Mouse (Mus musculus) hindbrain, embryonic 16.5 days (tissue): Measurements from ENCODE around the gene Ampd3. TPM values are rescaled to one million over a fixed set of nuclear protein-coding genes. Genes with fewer than 3 reads are reported as not detected.

Experiments used
- ATAC-seq: fragments of 200-750 bp; cut with Nextera tagmentation; 2 replicates; pipeline ENCODE4 v1.8.0; 2017; ENCODE audit warnings: moderate TSS enrichment, moderate library complexity
- H3K27ac ChIP-seq: fragments of 300-500 bp; sonication (generic); 2 replicates; pipeline ENCODE4 v1.5.1; 2014; ENCODE audit warnings: low read depth, mild to moderate bottlenecking, control low read depth, low read length, moderate library complexity
- H3K27me3 ChIP-seq: fragments of 300-500 bp; sonication (generic); replicated peaks from 2 replicates; pipeline ENCODE4 v1.6.1; 2014; ENCODE audit warnings: low read length; ENCODE audit not compliant: control insufficient read depth, insufficient read depth
- H3K36me3 ChIP-seq: fragments of 300-500 bp; sonication (generic); 2 replicates; pipeline ENCODE4 v1.6.1; 2014; ENCODE audit warnings: mild to moderate bottlenecking, low read length, moderate library complexity, mixed read lengths; ENCODE audit not compliant: control insufficient read depth, insufficient read depth
- H3K4me1 ChIP-seq: fragments of 300-500 bp; sonication (generic); 2 replicates; pipeline ENCODE4 v1.6.1; 2014; ENCODE audit warnings: low read depth, low read length; ENCODE audit not compliant: control insufficient read depth, insufficient read depth
- H3K4me2 ChIP-seq: fragments of 300-500 bp; sonication (generic); 2 replicates; pipeline ENCODE4 v1.6.1; 2014; ENCODE audit warnings: mild to moderate bottlenecking, low read length, control low read depth, moderate library complexity
- H3K4me3 ChIP-seq: fragments of 300-500 bp; sonication (generic); 2 replicates; pipeline ENCODE4 v1.5.1; 2014; ENCODE audit warnings: mild to moderate bottlenecking, low read length, control low read depth, moderate library complexity
- H3K9ac ChIP-seq: fragments of 300-500 bp; sonication (generic); 2 replicates; pipeline ENCODE4 v1.6.1; 2014; ENCODE audit warnings: low read depth, mild to moderate bottlenecking, control low read depth, low read length, moderate library complexity
- H3K9me3 ChIP-seq: fragments of 300-500 bp; sonication (generic); 2 replicates; pipeline ENCODE4 v1.6.1; 2014; ENCODE audit warnings: mild to moderate bottlenecking, low read length, moderate library complexity; ENCODE audit not compliant: control insufficient read depth
- WGBS: fragments of 180-500 bp; shearing (Covaris S2); extraction: QIAGEN DNeasy Blood & Tissue Kit; methylation state at CpG from one replicate; pipeline ENCODE4 v1.1.7; 2014; 5-methylcytosine and 5-hydroxymethylcytosine counted together
- polyA plus RNA-seq: library from polyadenylated mRNA; unstranded; fragments of >200 nt; fragmentation: Nextera tagmentation; extraction: Ambion mirVana; gene quantifications from 2 replicates; pipeline ENCODE4 v1.2.1, GENCODE M21; 2015

The Ampd3 gene
- polyA plus RNA-seq, 1 experiment from 2014 or later: 14.3 TPM

DNA sequence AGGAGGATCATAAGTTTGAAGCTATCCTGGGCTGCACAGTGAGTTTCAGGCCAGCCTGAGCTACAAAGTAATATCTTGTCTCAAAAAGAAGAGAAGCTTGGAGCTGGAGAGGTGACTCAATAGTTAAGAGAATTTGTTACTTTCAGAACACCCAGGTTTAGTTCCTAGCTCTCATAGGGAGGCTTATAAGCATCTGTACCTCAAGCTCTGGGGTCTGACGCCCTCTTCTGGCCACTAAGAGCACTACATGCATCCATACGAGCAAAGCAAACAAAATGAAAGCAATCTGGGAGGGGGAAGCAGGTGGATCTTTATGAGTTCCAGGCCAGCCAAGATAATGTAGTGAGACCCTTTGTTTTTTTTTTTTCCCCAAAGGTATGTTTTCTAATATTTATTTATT lies 31.1 kb upstream of the Ampd3 start:
- Histone ChIP-seq H3K36me3 (no peaks in the 10 kb centered on the region), H3K9me3 (no peaks in the 10 kb centered on the region), H3K4me1 (peaks cover 13% of the 10 kb centered on the region), H3K4me3 (no peak overlapping the region), H3K9ac (no peak overlapping the region), H3K4me2 (no peak overlapping the region), H3K27me3 (no peaks in the 10 kb centered on the region), H3K27ac (no peak overlapping the region)
- ATAC-seq: no peak
- WGBS: 49% methylated on average over 2 of the region's 2 CpGs

DNA sequence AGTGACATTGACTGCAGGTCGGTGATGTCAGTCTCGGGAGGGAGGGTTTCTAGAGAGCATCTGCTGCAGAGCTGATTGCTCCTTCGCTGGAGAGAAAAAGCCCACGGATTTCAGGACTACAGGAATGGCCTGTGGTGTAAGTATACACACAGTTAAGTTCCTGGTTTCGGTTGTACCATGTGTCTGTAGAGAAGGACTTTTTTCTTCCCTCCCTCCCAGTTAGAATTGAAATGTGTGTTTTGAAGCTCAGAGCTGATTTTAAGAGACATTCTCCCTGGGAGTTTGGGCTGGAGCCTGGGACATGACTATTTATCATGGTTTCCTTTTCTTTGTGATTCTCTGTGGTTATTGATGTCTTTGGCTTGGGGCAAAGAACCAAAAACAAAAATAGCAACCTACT lies 28.2 kb upstream of the Ampd3 start:
- no peak overlapping the region for H3K4me3 ChIP-seq
- no peak; the same call in none of the 2 replicates for ATAC-seq
- no peak overlapping the region for H3K4me2 ChIP-seq
- no peaks in the 10 kb centered on the region for H3K9me3 ChIP-seq
- H3K4me1 ChIP-seq: peaks cover 13% of the 10 kb centered on the region
- WGBS: 23% methylated on average over 5 of the region's 5 CpGs
- no peaks in the 10 kb centered on the region for H3K27me3 ChIP-seq
- no peak overlapping the region for H3K9ac ChIP-seq
- peak overlapping the region; percentile 65 for H3K27ac ChIP-seq
- H3K36me3 ChIP-seq: no peaks in the 10 kb centered on the region

DNA sequence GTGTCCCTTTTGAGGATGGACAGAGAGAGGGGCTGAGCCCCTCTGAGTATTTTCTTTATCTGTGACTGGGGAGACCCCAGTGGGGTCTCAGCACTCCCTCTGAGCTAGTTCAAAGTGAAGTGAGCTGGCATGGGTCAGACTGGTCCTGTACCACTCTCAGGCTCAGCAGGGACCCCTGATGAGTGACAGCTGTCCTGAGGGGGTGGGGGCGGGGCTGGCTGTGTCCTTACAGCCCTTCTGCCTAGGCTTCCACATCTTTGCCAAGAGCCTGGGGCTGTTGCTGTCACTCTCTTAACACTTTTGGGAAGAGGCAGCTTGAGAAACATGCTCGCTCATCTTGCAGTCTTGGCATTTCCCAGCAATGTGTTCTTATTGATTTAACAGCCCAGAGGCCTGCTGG lies 27.8 kb upstream of the Ampd3 start:
- H3K27ac ChIP-seq: peak overlapping the region; percentile 65; the same call in 1 of the 2 replicates

DNA sequence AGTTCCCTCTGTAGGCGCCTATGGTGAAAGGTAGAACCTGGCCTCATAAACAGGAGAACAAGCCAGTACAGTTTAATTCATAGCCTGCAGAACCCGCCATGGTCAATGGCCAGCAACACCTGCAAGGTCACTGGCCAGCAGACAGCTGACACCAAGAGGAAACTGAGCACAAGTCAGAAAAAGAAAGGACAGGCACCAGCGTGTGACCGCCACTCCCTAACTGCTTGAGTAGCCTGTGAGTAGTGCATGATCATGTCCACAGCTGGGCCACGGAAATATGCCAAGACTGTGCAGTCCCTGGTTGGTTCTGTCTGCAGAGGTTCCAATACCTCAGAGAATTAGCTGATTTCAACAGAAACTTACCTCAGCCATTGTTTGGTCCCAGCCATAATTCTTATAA lies 26.0 kb upstream of the Ampd3 start:
- Histone ChIP-seq H3K4me3 (no peak overlapping the region), H3K9me3 (no peaks in the 10 kb centered on the region), H3K36me3 (no peaks in the 10 kb centered on the region), H3K4me1 (peaks cover 13% of the 10 kb centered on the region), H3K9ac (no peak overlapping the region), H3K27me3 (no peaks in the 10 kb centered on the region), H3K27ac (no peak overlapping the region), H3K4me2 (no peak overlapping the region)
- WGBS: 86% methylated on average over 5 of the region's 5 CpGs
- no peak for ATAC-seq

More for the DNA sequence above, 27.8 kb upstream of the Ampd3 start:
- Histone ChIP-seq H3K9ac (no peak overlapping the region), H3K4me2 (no peak overlapping the region), H3K9me3 (no peaks in the 10 kb centered on the region), H3K27me3 (no peaks in the 10 kb centered on the region), H3K4me3 (no peak overlapping the region), H3K4me1 (peaks cover 13% of the 10 kb centered on the region), H3K36me3 (no peaks in the 10 kb centered on the region)
- 22% methylated on average over 2 of the region's 2 CpGs for WGBS
- ATAC-seq: peak; percentile 85

DNA sequence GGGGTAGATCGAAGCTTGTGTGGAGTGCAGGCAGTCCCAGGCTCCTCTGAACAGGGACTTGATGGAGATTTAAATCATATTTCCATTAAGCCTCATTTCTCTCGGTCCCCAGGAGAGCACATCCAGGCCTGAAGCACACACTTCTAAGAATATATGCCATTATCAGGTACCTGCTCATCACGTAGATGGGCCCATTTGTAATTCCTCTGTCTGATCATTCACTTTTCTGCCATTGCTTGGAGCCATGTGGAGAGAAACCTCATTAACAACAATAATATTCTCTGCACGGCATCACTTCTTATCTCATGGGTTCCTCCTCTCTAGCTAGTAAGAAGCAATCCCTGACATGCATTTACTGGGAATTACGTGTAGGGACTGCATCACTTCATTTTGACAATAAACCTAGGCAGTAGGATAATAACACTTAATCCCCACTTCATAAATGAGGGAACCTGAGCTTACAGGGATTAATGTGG lies 21.9 kb upstream of the Ampd3 start:
- H3K27ac ChIP-seq: no peak overlapping the region
- H3K9ac ChIP-seq: no peak overlapping the region
- WGBS: 55% methylated on average over 5 of the region's 5 CpGs
- H3K4me3 ChIP-seq: no peak overlapping the region
- H3K27me3 ChIP-seq: no peaks in the 10 kb centered on the region
- H3K4me1 ChIP-seq: no peaks in the 10 kb centered on the region
- H3K9me3 ChIP-seq: no peaks in the 10 kb centered on the region
- no peak overlapping the region for H3K4me2 ChIP-seq
- ATAC-seq: peak; percentile 56
- no peaks in the 10 kb centered on the region for H3K36me3 ChIP-seq

DNA sequence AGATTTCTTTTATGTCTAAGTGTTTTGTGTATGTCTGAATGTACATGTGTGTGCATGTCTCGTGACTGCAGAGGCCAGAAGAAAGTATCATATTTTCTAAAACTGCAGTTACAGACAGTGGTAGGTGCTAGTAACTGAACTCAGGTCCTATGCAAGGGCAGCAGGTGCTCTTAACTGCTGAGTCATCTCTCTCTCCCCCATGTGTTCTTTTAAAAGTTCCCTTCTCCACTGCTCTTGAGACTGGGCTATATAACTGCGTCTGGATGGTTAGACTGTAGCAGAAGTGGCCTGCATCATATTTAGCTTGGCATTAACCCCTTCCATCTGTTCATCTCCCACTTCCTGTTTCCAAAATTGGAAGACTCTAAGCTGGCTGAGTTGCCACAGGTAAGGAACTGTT lies 21.2 kb upstream of the Ampd3 start:
- ATAC-seq: no peak
- H3K4me2 ChIP-seq: no peak overlapping the region
- H3K4me3 ChIP-seq: no peak overlapping the region
- 61% methylated on average over 2 of the region's 2 CpGs for WGBS
- H3K27ac ChIP-seq: no peak overlapping the region
- H3K9ac ChIP-seq: no peak overlapping the region
- H3K27me3 ChIP-seq: no peaks in the 10 kb centered on the region
- no peaks in the 10 kb centered on the region for H3K36me3 ChIP-seq
- no peaks in the 10 kb centered on the region for H3K4me1 ChIP-seq
- no peaks in the 10 kb centered on the region for H3K9me3 ChIP-seq

DNA sequence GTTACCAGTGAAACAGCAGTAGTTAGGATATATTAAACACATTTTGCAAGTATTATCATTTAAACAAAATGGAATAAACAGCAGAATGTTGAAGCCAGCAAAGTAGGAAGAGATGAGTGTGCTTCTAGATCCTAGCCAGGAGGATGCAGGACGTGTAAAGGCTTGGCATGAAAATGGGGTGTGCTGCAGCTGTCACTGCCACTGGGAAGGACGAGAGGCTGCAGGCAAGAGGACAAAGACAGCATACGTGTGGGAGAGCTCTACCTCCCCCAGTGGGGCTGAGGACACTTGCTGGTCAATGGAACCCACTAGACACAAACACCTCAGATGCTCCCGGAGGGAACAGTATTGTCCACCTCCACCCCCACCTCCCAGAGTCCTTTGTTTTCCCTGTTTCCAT lies 17.2 kb upstream of the Ampd3 start:
- Histone ChIP-seq H3K4me2 (no peak overlapping the region), H3K4me1 (no peaks in the 10 kb centered on the region), H3K27me3 (no peaks in the 10 kb centered on the region), H3K9ac (no peak overlapping the region), H3K36me3 (no peaks in the 10 kb centered on the region), H3K27ac (no peak overlapping the region), H3K4me3 (no peak overlapping the region), H3K9me3 (no peaks in the 10 kb centered on the region)
- ATAC-seq: no peak
- 24% methylated on average over 4 of the region's 4 CpGs for WGBS

DNA sequence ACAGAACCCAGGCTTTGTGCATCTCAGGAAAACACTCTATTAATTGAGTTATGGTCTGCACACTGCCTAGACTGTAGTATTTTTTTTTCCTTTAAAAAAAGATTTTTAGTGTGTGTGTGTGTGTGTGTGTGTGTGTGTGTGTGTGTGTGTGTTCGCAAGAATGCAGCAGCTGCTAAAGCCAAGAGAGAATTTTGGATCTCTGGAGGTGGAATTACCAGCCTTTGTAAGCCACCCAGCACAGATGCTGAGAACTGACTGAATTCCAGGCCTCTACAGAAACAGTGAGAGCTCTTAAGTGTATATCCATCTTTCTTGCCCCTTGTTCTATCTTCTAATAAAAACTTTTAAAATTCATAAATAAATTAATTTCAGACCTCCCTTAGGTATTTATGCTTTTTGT lies 16.4 kb upstream of the Ampd3 start:
- no peak for ATAC-seq
- WGBS: 87% methylated on average over 1 of the region's 1 CpGs

DNA sequence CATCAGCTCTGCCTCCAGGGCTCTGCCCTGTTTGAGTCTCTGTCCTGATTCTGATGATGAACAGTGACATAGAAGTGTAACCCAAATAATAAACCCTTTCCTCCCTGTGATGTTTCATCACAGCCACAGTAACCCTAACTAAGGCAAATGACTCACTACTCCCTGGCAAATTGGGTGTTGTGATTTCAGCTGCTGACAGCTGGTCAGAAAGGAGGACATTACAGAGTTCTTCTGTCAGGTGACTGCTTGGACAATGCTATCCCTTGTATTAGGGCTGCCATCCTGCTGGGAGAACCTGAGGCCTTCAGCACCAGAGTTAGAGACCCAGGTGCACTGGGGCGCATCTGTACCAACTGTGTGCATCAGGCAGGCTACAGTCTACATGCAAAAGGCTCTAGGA lies 14.7 kb upstream of the Ampd3 start:
- 88% methylated on average over 1 of the region's 1 CpGs for WGBS
- Histone ChIP-seq H3K27ac (no peak overlapping the region), H3K36me3 (no peaks in the 10 kb centered on the region), H3K4me2 (no peak overlapping the region), H3K9me3 (no peaks in the 10 kb centered on the region), H3K4me3 (no peak overlapping the region), H3K4me1 (no peaks in the 10 kb centered on the region), H3K9ac (no peak overlapping the region), H3K27me3 (no peaks in the 10 kb centered on the region)
- no peak for ATAC-seq

More for the DNA sequence above, 16.4 kb upstream of the Ampd3 start:
- no peak overlapping the region for H3K4me3 ChIP-seq
- H3K27ac ChIP-seq: no peak overlapping the region
- no peaks in the 10 kb centered on the region for H3K4me1 ChIP-seq
- no peaks in the 10 kb centered on the region for H3K36me3 ChIP-seq
- no peak overlapping the region for H3K4me2 ChIP-seq
- no peak overlapping the region for H3K9ac ChIP-seq
- no peaks in the 10 kb centered on the region for H3K9me3 ChIP-seq
- H3K27me3 ChIP-seq: no peaks in the 10 kb centered on the region

DNA sequence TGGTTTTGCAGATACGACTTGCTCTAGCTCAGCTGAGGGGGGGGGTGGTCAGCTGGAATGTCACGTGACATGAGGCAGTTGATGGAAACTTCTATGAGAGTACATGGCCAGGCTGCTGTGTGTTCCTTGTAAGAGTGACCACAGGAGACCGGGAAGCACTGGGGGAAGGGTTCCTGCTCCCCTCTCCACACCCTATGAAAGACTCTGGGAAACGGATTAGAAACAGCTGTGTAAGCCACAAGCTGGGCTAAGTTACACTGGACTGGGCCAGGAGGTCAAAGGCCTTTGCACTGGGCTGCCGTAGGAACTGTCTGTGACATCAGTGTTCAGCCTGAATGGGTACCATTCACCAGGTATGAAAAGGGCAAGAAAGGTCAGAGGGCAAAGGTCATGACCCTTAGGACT lies 14.1 kb upstream of the Ampd3 start:
- 36% methylated on average over 5 of the region's 5 CpGs for WGBS
- no peaks in the 10 kb centered on the region for H3K9me3 ChIP-seq
- H3K9ac ChIP-seq: no peak overlapping the region
- H3K4me3 ChIP-seq: no peak overlapping the region
- no peak overlapping the region for H3K27ac ChIP-seq
- no peaks in the 10 kb centered on the region for H3K27me3 ChIP-seq
- no peaks in the 10 kb centered on the region for H3K4me1 ChIP-seq
- no peak overlapping the region for H3K4me2 ChIP-seq
- 0 out of 2 replicates have a peak, but pooled peaks have one; percentile 17 for ATAC-seq
- H3K36me3 ChIP-seq: no peaks in the 10 kb centered on the region
